Mouse (Mus musculus): ENCODE results near the gene Dus3l.

Gene Dus3l

DNA sequence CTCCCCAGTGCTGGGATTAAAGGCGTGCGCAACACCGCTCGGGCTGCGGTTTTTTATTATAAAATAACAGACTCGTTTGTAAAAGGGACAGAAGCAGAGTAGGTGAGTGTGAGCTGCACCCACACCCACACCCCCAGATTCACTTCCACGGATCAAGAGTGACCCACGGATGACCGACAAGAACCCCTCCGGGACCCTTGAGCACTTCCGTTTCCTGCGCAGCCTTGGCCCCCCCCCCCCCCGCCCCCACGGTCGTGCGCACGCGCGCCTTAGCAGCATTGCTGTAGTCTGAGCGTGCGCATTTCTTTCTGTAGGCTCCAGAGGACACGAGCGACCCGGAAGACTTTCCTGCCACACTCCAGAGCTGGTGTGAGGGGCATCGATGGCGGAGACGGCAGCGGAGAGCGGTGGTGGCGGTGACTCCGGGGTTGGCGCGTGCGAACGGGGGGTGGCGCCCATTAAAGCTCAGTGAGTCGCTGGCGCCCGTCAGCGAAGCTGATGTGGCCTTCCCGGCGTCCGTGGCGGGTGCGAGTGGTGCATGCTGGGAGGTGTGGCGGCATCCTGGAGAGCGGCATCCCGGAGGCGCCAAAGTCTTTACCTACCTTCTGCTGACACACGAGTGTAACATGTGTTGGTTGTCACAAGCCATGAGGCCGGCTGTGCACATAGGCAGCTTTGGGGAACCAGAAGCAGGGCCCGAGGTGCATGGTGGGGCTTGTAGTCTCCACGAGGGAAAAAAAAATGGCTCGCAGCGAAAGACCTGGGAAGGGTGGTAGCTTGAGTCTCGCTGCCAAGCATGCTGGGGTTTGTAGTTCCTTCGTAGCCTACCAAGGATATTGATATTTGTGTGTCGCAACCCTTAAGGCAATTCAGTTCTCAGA is at the start of gene Dus3l:
Dus3l (plus strand) TSS at position 284 of the 881 bp plus-strand sequence.
- peak; percentile 77 for DNase-seq

DNA sequence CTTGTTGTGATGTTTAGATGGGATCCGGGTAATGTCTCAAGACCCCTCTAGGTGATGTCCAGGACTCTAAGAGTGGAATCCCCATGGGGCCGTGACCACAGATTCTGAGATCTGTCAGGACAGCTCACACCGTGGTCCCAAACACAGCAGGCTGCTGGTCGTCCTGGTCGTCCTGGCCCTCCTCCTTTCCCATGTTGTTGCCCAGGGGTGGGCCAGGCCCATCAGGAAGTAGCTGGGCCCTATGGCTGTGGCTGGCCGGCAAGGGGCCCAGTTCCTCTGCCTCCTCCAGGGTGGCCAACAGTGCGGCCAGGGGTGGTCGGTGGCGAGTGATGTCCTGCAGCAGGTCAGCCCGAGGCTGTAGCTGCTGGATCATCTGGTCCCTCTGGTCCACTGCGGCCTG is 49.2 kb upstream of the Dus3l start:
- DNase-seq = no peak

GRCm38 (mm10) chr17:56715914-56716654 is 48.5 kb upstream of the Dus3l start:
- DNase-seq = no peak

DNA sequence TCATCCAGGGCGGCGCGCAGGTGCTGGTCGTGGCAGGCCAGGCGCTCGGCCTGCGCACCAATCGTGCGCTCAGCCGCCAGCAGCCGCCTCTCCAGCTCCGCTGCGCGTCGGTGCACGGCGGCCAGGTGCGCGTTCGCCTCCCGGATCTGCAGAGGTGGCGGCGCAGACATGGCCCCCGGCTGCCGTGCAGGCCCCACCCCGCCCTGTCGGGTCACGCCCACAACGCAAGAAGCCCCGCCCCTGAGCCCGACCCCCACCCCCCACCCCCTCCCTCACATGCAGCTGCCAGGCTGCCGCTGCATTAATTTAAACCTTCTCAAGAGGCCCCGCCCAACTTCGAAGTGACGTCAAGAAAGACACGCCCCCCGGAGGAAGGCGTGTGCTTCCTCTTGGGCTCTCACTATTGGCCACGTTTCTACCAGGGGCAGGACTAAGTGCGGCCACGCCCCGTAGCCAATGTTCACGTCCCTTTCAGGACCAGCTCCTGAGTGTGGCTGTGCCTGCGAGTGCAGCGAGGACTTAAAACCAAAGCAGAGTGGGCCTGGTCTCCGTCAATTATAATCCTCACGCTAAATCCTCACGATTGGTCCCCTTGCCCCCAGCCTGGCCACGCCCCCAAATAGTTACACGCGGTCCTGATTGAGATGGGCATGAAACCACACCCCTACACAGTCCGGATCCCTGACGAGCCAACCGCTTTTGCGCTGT is 47.7 kb upstream of the Dus3l start:
- peak; percentile 93 for DNase-seq

DNA sequence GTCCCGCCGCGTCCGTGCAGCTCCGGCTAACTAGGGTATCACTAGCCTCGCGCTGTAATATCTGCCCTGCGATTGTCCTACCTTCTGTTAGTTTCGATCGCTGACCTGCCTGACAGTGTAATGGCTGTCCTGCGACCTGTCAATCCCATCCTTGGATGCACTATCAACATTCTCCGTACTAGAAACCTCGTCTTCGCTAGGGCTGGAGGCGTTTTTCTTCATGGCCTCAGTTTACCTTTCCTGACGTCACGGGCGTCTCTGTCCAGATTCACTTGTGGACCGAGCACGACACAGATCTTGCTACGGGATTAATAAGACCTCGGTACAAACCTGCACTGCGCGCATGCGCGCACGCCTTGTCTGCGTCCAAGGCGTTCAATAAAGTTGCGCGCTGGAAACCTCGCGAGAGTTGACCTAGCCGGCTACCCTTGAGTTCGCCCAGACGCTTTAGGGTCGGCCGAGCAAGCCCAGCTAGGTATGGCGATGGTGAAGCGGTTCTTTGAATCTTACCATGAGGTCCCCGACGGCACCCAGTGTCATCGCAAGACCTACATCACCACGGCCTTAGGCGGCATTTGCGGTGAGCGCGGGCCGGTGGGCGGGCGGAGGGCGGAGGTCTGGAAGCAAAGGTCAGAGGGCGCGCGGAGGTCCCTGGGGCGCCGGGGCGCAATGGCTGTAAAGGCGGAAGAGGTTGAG is 47.0 kb upstream of the Dus3l start, which contains the start of the genes Ndufa11 and Vmac:
Ndufa11 (plus strand) TSS at position 405 of the 696 bp plus-strand sequence.
Vmac (minus strand) TSS at position 660 of the 696 bp plus-strand sequence.
- DNase-seq = peak; percentile 98

GRCm38 (mm10) chr17:56722441-56722840 is 42.1 kb upstream of the Dus3l start:
- DNase-seq = no peak

- DNase-seq = no peak
Observed at GRCm38 (mm10) chr17:56723419-56724161, 41.0 kb upstream of the Dus3l start.

DNA sequence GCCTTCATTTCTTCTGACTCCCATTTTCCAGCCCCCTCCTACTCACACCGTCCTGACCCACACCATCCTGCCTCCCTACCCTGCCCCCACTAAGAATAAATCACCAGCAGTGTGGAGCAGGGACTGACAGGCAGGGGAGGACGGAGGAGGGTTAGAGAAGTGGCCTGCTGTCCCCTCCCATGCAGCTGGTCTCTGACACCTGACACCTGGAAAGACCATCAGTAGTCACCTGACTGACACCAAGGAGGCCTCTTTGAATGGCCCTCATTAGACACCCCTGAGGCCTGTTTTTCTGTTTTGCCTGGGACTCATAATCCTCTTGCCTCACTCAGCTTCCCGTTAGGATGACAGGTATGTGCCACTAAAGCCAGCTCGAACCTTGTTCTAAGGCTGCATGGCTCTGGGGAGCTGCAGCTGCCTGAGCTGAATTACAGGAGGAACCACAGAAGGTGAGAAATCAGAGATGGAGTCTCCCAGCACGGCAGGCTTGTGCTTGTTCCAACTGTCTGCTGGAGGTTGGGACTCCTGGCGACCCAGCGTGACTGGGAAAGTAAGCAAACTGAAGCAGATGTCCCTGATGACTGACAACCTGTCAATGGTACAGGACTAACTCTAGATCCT is 37.4 kb upstream of the Dus3l start:
- DNase-seq = no peak

DNA sequence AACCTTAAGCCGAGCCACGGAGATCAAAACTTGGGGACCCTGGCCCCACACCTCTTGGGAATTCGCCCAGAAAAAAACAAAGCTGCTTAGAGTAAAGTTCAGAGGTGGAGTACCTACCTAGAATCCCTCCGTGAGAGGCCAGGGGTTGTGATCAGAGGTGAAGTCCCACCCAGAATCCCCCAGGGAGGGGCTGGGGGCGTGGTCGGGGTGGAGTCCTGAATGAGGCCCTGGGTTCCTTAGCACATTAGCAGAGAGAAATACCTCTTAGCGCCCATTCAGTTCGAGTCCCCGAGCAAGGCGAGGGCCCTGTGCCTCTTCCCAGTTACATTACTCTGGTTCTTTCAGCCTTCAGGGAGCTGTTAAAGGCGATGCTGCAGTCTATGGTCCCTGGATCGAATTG is 36.9 kb upstream of the Dus3l start:
- DNase-seq = no peak

DNA sequence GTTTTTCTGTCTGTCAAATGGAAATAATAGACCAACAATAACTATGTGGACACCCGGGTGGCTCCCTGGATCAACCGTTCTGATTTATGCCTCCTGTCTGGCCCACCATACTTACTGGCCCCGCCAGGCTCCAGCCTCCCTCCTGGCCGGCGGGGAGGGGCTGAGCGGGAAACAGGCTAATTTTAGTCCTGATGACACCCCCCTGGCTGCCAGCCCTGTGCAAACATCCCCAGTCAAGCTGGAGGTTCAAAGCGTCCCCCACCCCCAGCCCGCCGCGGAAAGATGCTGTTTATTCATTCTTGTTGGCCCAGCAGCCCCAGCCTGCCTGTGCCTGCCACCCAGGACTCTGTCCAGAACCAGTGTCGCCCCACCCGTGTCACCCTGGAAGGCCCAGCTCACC is 36.4 kb upstream of the Dus3l start:
- peak; percentile 46 for DNase-seq

- no peak for DNase-seq
Observed at GRCm38 (mm10) chr17:56729151-56729550, 35.4 kb upstream of the Dus3l start.

- no peak for DNase-seq
Observed at GRCm38 (mm10) chr17:56729656-56730055, 34.9 kb upstream of the Dus3l start.

GRCm38 (mm10) chr17:56736534-56736933 is 28.0 kb upstream of the Dus3l start:
- DNase-seq = no peak

- no peak for DNase-seq
Observed at GRCm38 (mm10) chr17:56738221-56738620, 26.3 kb upstream of the Dus3l start.

GRCm38 (mm10) chr17:56740118-56740787 is 24.3 kb upstream of the Dus3l start:
- no peak for DNase-seq

- DNase-seq = no peak
Observed at GRCm38 (mm10) chr17:56740788-56741160, 23.8 kb upstream of the Dus3l start.

DNA sequence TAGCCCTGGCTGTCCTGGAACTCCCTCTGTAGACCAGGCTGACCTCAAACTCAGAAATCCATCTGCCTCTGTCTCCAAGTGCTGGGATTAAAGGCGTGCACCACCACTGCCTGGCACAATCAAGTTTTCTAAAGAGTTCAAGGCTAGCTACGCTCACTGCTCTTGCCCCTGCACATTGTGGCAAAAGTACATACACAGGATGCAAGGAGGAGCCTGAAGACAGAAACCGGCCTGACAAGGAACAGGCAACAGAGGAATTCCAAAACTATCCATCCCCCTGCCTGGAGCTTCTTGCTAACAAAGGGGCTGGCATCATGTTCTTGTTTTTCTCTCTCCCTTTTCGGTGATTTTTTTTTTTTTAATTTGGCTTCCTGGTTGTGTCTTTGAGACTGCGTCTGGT is 20.4 kb upstream of the Dus3l start:
- DNase-seq = no peak

DNA sequence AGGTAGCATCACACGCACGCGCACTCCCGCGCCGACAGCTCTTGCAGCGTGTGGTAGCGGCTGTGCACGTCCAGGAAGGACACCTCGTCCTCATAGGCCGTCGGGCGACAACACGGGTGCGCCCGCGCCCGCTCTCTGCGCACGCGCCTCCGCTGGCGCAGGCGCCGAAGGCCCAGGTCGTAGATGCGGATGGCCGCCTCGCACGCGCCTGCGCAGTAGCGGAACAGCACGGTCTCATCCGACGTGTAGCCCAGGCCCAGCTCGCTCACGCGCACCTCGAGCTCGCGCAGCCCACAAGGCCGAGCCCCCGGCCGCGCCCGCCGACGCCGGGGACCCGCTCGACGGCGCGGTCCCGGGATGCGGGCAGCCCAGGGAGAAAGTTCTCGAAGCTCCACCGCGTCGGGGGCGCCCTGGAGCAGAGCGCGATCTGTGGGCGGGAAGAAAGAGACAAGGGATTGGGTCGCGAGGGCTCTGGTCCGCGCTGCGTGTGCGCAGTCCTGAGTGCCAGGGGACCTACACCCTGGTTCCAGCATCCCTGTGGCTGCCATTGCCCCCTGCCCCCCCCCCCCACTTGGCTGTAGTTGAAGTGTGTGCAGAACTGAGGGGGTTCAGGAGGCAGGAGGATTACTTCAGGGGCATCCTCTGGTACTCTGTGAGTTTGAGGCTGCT is 13.0 kb upstream of the Dus3l start:
- DNase-seq = no peak

- DNase-seq = no peak
Observed at GRCm38 (mm10) chr17:56753452-56753851, 11.1 kb upstream of the Dus3l start.
